Mouse (Mus musculus): ENCODE results near the gene Fthl17e. TPM values are rescaled to one million over a fixed set of nuclear protein-coding genes. Genes with fewer than 3 reads are reported as not detected.

The Fthl17e gene
- under 1 TPM; 0.05 to 0.07 TPM for polyA plus RNA-seq (2012; fragmentation: generic; extraction: Trizol)

DNA sequence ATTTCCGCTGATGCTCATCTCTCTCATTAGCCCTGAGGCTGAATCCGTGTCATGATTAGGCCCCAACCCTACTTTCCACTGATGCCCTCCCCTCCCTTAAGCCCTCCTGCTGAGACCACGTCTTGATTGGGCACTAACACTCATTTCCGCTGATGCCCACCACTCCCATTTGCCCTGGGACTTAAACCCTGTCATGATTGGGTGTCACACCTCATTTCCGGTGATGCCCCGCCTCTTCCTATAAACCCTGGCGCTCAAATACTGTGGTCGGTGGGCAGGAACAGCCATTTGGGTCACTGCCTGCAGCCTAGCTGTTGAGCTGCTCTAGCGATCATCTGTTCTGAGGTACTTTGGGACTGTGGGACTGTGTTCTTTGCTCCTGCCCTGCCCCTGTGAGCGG is at the start of gene Fthl17e:
Gene Fthl17e (plus strand): TSS at position 301 of the 400 bp plus-strand sequence.

DNA sequence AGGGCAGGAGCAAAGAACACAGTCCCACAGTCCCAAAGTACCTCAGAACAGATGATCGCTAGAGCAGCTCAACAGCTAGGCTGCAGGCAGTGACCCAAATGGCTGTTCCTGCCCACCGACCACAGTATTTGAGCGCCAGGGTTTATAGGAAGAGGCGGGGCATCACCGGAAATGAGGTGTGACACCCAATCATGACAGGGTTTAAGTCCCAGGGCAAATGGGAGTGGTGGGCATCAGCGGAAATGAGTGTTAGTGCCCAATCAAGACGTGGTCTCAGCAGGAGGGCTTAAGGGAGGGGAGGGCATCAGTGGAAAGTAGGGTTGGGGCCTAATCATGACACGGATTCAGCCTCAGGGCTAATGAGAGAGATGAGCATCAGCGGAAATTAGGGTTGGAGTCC is 46.6 kb upstream of the Fthl17e start, which contains the start of gene Fthl17d:
Gene Fthl17d (minus strand): TSS at position 101 of the 400 bp plus-strand sequence.

DNA sequence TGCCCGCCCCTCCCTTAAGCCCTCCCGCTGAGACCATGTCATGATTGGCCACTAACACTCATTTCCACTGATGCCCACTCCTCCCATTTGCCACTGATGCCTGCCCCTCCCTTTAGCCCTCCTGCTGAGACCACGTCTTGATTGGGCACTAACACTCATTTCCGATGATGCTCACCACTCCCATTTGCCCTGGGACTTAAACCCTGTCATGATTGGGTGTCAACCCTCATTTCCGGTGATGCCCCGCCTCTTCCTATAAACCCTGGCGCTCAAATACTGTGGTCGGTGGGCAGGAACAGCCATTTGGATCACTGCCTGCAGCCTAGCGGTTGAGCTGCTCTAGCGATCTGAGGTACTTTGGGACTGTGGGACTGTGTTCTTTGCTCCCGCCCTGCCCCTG is 29.4 kb downstream of the Fthl17e start, which contains the start of gene Fthl17f:
Gene Fthl17f (plus strand): TSS at position 301 of the 400 bp plus-strand sequence.

Other genes with a start within 250 kb of the Fthl17e start
- not detected for gene Ssxb5, start 229.8 kb upstream of the Fthl17e start, polyA plus RNA-seq (2012; fragmentation: generic; extraction: Trizol)
- not detected for gene Gm6592, start 189.5 kb upstream of the Fthl17e start, polyA plus RNA-seq (2012; fragmentation: generic; extraction: Trizol)
- gene Gm5751, start 159.2 kb upstream of the Fthl17e start, polyA plus RNA-seq (2012; fragmentation: generic; extraction: Trizol): under 1 TPM in 1 of 2 experiments, not detected in 1; 0.15 TPM
- gene B630019K06Rik, start 141.1 kb upstream of the Fthl17e start, polyA plus RNA-seq (2012; fragmentation: generic; extraction: Trizol): 1 to 10 TPM; 1.2 to 4.9 TPM
- not detected for gene Fthl17b, start 70.5 kb upstream of the Fthl17e start, polyA plus RNA-seq (2012; fragmentation: generic; extraction: Trizol)
- not detected for gene Fthl17c, start 56.9 kb upstream of the Fthl17e start, polyA plus RNA-seq (2012; fragmentation: generic; extraction: Trizol)
- under 1 TPM in 1 of 2 experiments, not detected in 1; 0.06 TPM for gene Fthl17d, start 46.7 kb upstream of the Fthl17e start, polyA plus RNA-seq (2012; fragmentation: generic; extraction: Trizol)
- not detected for gene Fthl17f, start 29.5 kb downstream of the Fthl17e start, polyA plus RNA-seq (2012; fragmentation: generic; extraction: Trizol)
- not detected for gene 4930402K13Rik, start 71.1 kb downstream of the Fthl17e start, polyA plus RNA-seq (2012; fragmentation: generic; extraction: Trizol)
- under 1 TPM; 0.02 to 0.15 TPM for gene Lancl3, start 166.4 kb downstream of the Fthl17e start, polyA plus RNA-seq (2012; fragmentation: generic; extraction: Trizol)
- not detected for gene Gm14862, start 223.4 kb downstream of the Fthl17e start, polyA plus RNA-seq (2012; fragmentation: generic; extraction: Trizol)
- under 1 TPM in 1 of 2 experiments, not detected in 1; 0.01 TPM for gene Xk, start 239.3 kb downstream of the Fthl17e start, polyA plus RNA-seq (2012; fragmentation: generic; extraction: Trizol)

Measured in C3H10T1/2 (cell line).